Mouse (Mus musculus): ENCODE results near the gene Gss.

The Gss gene

GRCm38 (mm10) chr2:155592137-155592853 is at the start of gene Gss:
Gene Gss (minus strand): TSS chr2:155592810.
- DNase-seq (ENCODE audit: low spot score): peak; percentile 99

GRCm38 (mm10) chr2:155641540-155642472 is 49.2 kb upstream of the Gss start:
- DNase-seq (ENCODE audit: low spot score): no peak

GRCm38 (mm10) chr2:155640656-155641055 is 48.0 kb upstream of the Gss start:
- DNase-seq (ENCODE audit: low spot score): no peak

- no peak for DNase-seq (ENCODE audit: low spot score)
These were observed 44.8 kb upstream of the Gss start for GRCm38 (mm10) chr2:155637411-155637810.

- DNase-seq (ENCODE audit: low spot score): no peak
These were observed 44.3 kb upstream of the Gss start for GRCm38 (mm10) chr2:155636881-155637280.

- DNase-seq (ENCODE audit: low spot score): no peak
These were observed 43.4 kb upstream of the Gss start for GRCm38 (mm10) chr2:155635961-155636360.

- DNase-seq (ENCODE audit: low spot score): no peak
These were observed 42.0 kb upstream of the Gss start for GRCm38 (mm10) chr2:155634562-155634961.

GRCm38 (mm10) chr2:155633731-155634130 is 41.1 kb upstream of the Gss start:
- no peak for DNase-seq (ENCODE audit: low spot score)

GRCm38 (mm10) chr2:155633121-155633520 is 40.5 kb upstream of the Gss start:
- DNase-seq (ENCODE audit: low spot score): no peak

- no peak for DNase-seq (ENCODE audit: low spot score)
These were observed 39.7 kb upstream of the Gss start for GRCm38 (mm10) chr2:155632138-155632936.

GRCm38 (mm10) chr2:155630590-155631416 is 38.2 kb upstream of the Gss start:
- no peak for DNase-seq (ENCODE audit: low spot score)

GRCm38 (mm10) chr2:155630153-155630552 is 37.5 kb upstream of the Gss start:
- no peak for DNase-seq (ENCODE audit: low spot score)

GRCm38 (mm10) chr2:155629231-155629661 is 36.6 kb upstream of the Gss start:
- no peak for DNase-seq (ENCODE audit: low spot score)

GRCm38 (mm10) chr2:155628519-155628918 is 35.9 kb upstream of the Gss start:
- no peak for DNase-seq (ENCODE audit: low spot score)

GRCm38 (mm10) chr2:155628112-155628511 is 35.5 kb upstream of the Gss start:
- DNase-seq (ENCODE audit: low spot score): no peak

- DNase-seq (ENCODE audit: low spot score): no peak
These were observed 34.6 kb upstream of the Gss start for GRCm38 (mm10) chr2:155627030-155627738.

- DNase-seq (ENCODE audit: low spot score): no peak
These were observed 33.7 kb upstream of the Gss start for GRCm38 (mm10) chr2:155626277-155626676.

- no peak for DNase-seq (ENCODE audit: low spot score)
These were observed 32.1 kb upstream of the Gss start for GRCm38 (mm10) chr2:155624730-155625129.

- DNase-seq (ENCODE audit: low spot score): no peak
These were observed 31.4 kb upstream of the Gss start for GRCm38 (mm10) chr2:155623996-155624395.

GRCm38 (mm10) chr2:155622606-155623005 is 30.0 kb upstream of the Gss start:
- no peak for DNase-seq (ENCODE audit: low spot score)

- DNase-seq (ENCODE audit: low spot score): peak; percentile 67
These were observed 27.2 kb upstream of the Gss start for GRCm38 (mm10) chr2:155619817-155620216.
